Mouse (Mus musculus): ENCODE results near the gene Sepsecs. TPM values are rescaled to one million over a fixed set of nuclear protein-coding genes. Genes with fewer than 3 reads are reported as not detected.

The Sepsecs gene
- polyA plus RNA-seq, 1 experiment from 2014 or later: 7.4 TPM

GRCm38 (mm10) chr5:52636025-52636755 is 33.3 kb downstream of the Sepsecs start:
- H3K4me1 ChIP-seq (ENCODE audit: control insufficient read depth, insufficient read depth, low read length): no peaks in the 10 kb centered on the region
- H3K9ac ChIP-seq (replicated peaks; ENCODE audit: low read depth, low read length): no peak overlapping the region
- 72% methylated on average over 11 of the region's 11 CpGs for WGBS
- H3K9me3 ChIP-seq (ENCODE audit: control insufficient read depth, low read length): no peaks in the 10 kb centered on the region
- no peak overlapping the region for H3K27ac ChIP-seq (ENCODE audit: low read depth, low read length)
- H3K36me3 ChIP-seq (ENCODE audit: control insufficient read depth, insufficient read depth, low read length): no peaks in the 10 kb centered on the region
- H3K27me3 ChIP-seq (ENCODE audit: control insufficient read depth, insufficient read depth, low read length): no peaks in the 10 kb centered on the region
- H3K4me2 ChIP-seq (ENCODE audit: low read depth, low read length): no peak overlapping the region
- no peak overlapping the region for H3K4me3 ChIP-seq (ENCODE audit: low read depth, low read length)
- ATAC-seq (ENCODE audit: low read depth): no peak

- H3K36me3 ChIP-seq (ENCODE audit: control insufficient read depth, insufficient read depth, low read length): no peaks in the 10 kb centered on the region
- ATAC-seq (ENCODE audit: low read depth): peak; percentile 61; the same call in 1 of the 2 replicates
- H3K27ac ChIP-seq (ENCODE audit: low read depth, low read length): no peak overlapping the region
- 21% methylated on average over 8 of the region's 8 CpGs for WGBS
- no peak overlapping the region for H3K4me2 ChIP-seq (ENCODE audit: low read depth, low read length)
- no peaks in the 10 kb centered on the region for H3K27me3 ChIP-seq (ENCODE audit: control insufficient read depth, insufficient read depth, low read length)
- no peak overlapping the region for H3K4me3 ChIP-seq (ENCODE audit: low read depth, low read length)
- no peaks in the 10 kb centered on the region for H3K4me1 ChIP-seq (ENCODE audit: control insufficient read depth, insufficient read depth, low read length)
- H3K9me3 ChIP-seq (ENCODE audit: control insufficient read depth, low read length): no peaks in the 10 kb centered on the region
- H3K9ac ChIP-seq (replicated peaks; ENCODE audit: low read depth, low read length): no peak overlapping the region
Measured at GRCm38 (mm10) chr5:52634017-52634416, 35.5 kb downstream of the Sepsecs start.

- H3K9me3 ChIP-seq (ENCODE audit: control insufficient read depth, low read length): no peaks in the 10 kb centered on the region
- H3K27ac ChIP-seq (ENCODE audit: low read depth, low read length): no peak overlapping the region
- no peak for ATAC-seq (ENCODE audit: low read depth)
- no peak overlapping the region for H3K9ac ChIP-seq (replicated peaks; ENCODE audit: low read depth, low read length)
- 0 out of 2 replicates have a peak, but pooled peaks cover 3% of the 10 kb centered on the region for H3K4me1 ChIP-seq (ENCODE audit: control insufficient read depth, insufficient read depth, low read length)
- no peaks in the 10 kb centered on the region for H3K36me3 ChIP-seq (ENCODE audit: control insufficient read depth, insufficient read depth, low read length)
- H3K4me3 ChIP-seq (ENCODE audit: low read depth, low read length): no peak overlapping the region
- no peak overlapping the region for H3K4me2 ChIP-seq (ENCODE audit: low read depth, low read length)
- no peaks in the 10 kb centered on the region for H3K27me3 ChIP-seq (ENCODE audit: control insufficient read depth, insufficient read depth, low read length)
- 94% methylated on average over 1 of the region's 1 CpGs for WGBS
Measured at GRCm38 (mm10) chr5:52630541-52630940, 39.0 kb downstream of the Sepsecs start.

- H3K27ac ChIP-seq (ENCODE audit: low read depth, low read length): no peak overlapping the region
- 0 out of 2 replicates have a peak, but pooled peaks cover 3% of the 10 kb centered on the region for H3K4me1 ChIP-seq (ENCODE audit: control insufficient read depth, insufficient read depth, low read length)
- H3K9ac ChIP-seq (replicated peaks; ENCODE audit: low read depth, low read length): no peak overlapping the region
- WGBS: 88% methylated on average over 6 of the region's 6 CpGs
- H3K9me3 ChIP-seq (ENCODE audit: control insufficient read depth, low read length): no peaks in the 10 kb centered on the region
- H3K4me3 ChIP-seq (ENCODE audit: low read depth, low read length): no peak overlapping the region
- ATAC-seq (ENCODE audit: low read depth): no peak
- no peaks in the 10 kb centered on the region for H3K27me3 ChIP-seq (ENCODE audit: control insufficient read depth, insufficient read depth, low read length)
- no peaks in the 10 kb centered on the region for H3K36me3 ChIP-seq (ENCODE audit: control insufficient read depth, insufficient read depth, low read length)
- no peak overlapping the region for H3K4me2 ChIP-seq (ENCODE audit: low read depth, low read length)
Measured at GRCm38 (mm10) chr5:52629214-52629613, 40.3 kb downstream of the Sepsecs start.

GRCm38 (mm10) chr5:52628783-52629182 is 40.7 kb downstream of the Sepsecs start:
- no peak overlapping the region for H3K4me2 ChIP-seq (ENCODE audit: low read depth, low read length)
- H3K9ac ChIP-seq (replicated peaks; ENCODE audit: low read depth, low read length): no peak overlapping the region
- no peak overlapping the region for H3K27ac ChIP-seq (ENCODE audit: low read depth, low read length)
- no peaks in the 10 kb centered on the region for H3K9me3 ChIP-seq (ENCODE audit: control insufficient read depth, low read length)
- H3K27me3 ChIP-seq (ENCODE audit: control insufficient read depth, insufficient read depth, low read length): no peaks in the 10 kb centered on the region
- no peak for ATAC-seq (ENCODE audit: low read depth)
- 69% methylated on average over 3 of the region's 3 CpGs for WGBS
- no peak overlapping the region for H3K4me3 ChIP-seq (ENCODE audit: low read depth, low read length)
- 0 out of 2 replicates have a peak, but pooled peaks cover 3% of the 10 kb centered on the region for H3K4me1 ChIP-seq (ENCODE audit: control insufficient read depth, insufficient read depth, low read length)
- no peaks in the 10 kb centered on the region for H3K36me3 ChIP-seq (ENCODE audit: control insufficient read depth, insufficient read depth, low read length)

GRCm38 (mm10) chr5:52627713-52628112 is 41.8 kb downstream of the Sepsecs start:
- no peak overlapping the region for H3K27ac ChIP-seq (ENCODE audit: low read depth, low read length)
- H3K9me3 ChIP-seq (ENCODE audit: control insufficient read depth, low read length): no peaks in the 10 kb centered on the region
- H3K4me2 ChIP-seq (ENCODE audit: low read depth, low read length): no peak overlapping the region
- 0 out of 2 replicates have a peak, but pooled peaks cover 3% of the 10 kb centered on the region for H3K4me1 ChIP-seq (ENCODE audit: control insufficient read depth, insufficient read depth, low read length)
- 93% methylated on average over 8 of the region's 8 CpGs for WGBS
- ATAC-seq (ENCODE audit: low read depth): no peak
- no peaks in the 10 kb centered on the region for H3K36me3 ChIP-seq (ENCODE audit: control insufficient read depth, insufficient read depth, low read length)
- no peak overlapping the region for H3K9ac ChIP-seq (replicated peaks; ENCODE audit: low read depth, low read length)
- no peak overlapping the region for H3K4me3 ChIP-seq (ENCODE audit: low read depth, low read length)
- H3K27me3 ChIP-seq (ENCODE audit: control insufficient read depth, insufficient read depth, low read length): no peaks in the 10 kb centered on the region

GRCm38 (mm10) chr5:52626092-52626491 is 43.4 kb downstream of the Sepsecs start:
- Histone ChIP-seq H3K4me2 (ENCODE audit: low read depth, low read length) (no peak overlapping the region), H3K27me3 (ENCODE audit: control insufficient read depth, insufficient read depth, low read length) (no peaks in the 10 kb centered on the region), H3K27ac (ENCODE audit: low read depth, low read length) (no peak overlapping the region), H3K9ac (replicated peaks; ENCODE audit: low read depth, low read length) (no peak overlapping the region; the same call in 1 of the 2 replicates), H3K9me3 (ENCODE audit: control insufficient read depth, low read length) (no peaks in the 10 kb centered on the region), H3K36me3 (ENCODE audit: control insufficient read depth, insufficient read depth, low read length) (no peaks in the 10 kb centered on the region), H3K4me1 (ENCODE audit: control insufficient read depth, insufficient read depth, low read length) (0 out of 2 replicates have a peak, but pooled peaks cover 3% of the 10 kb centered on the region), H3K4me3 (ENCODE audit: low read depth, low read length) (no peak overlapping the region)
- ATAC-seq (ENCODE audit: low read depth): 0 out of 2 replicates have a peak, but pooled peaks have one; percentile 16
- WGBS: 40% methylated on average over 8 of the region's 8 CpGs

GRCm38 (mm10) chr5:52624956-52625355 is 44.6 kb downstream of the Sepsecs start:
- Histone ChIP-seq H3K4me1 (ENCODE audit: control insufficient read depth, insufficient read depth, low read length) (0 out of 2 replicates have a peak, but pooled peaks cover 3% of the 10 kb centered on the region), H3K4me2 (ENCODE audit: low read depth, low read length) (no peak overlapping the region), H3K27ac (ENCODE audit: low read depth, low read length) (no peak overlapping the region), H3K27me3 (ENCODE audit: control insufficient read depth, insufficient read depth, low read length) (no peaks in the 10 kb centered on the region), H3K36me3 (ENCODE audit: control insufficient read depth, insufficient read depth, low read length) (no peaks in the 10 kb centered on the region), H3K4me3 (ENCODE audit: low read depth, low read length) (no peak overlapping the region), H3K9me3 (ENCODE audit: control insufficient read depth, low read length) (no peaks in the 10 kb centered on the region), H3K9ac (replicated peaks; ENCODE audit: low read depth, low read length) (no peak overlapping the region)
- no peak for ATAC-seq (ENCODE audit: low read depth)
- WGBS: 95% methylated on average over 1 of the region's 1 CpGs

- no peak overlapping the region for H3K4me2 ChIP-seq (ENCODE audit: low read depth, low read length)
- H3K27ac ChIP-seq (ENCODE audit: low read depth, low read length): no peak overlapping the region
- WGBS: 86% methylated on average over 2 of the region's 2 CpGs
- H3K4me1 ChIP-seq (ENCODE audit: control insufficient read depth, insufficient read depth, low read length): peaks cover 10% of the 10 kb centered on the region; the same call in 1 of the 2 replicates
- no peak for ATAC-seq (ENCODE audit: low read depth)
- H3K4me3 ChIP-seq (ENCODE audit: low read depth, low read length): no peak overlapping the region
- no peaks in the 10 kb centered on the region for H3K27me3 ChIP-seq (ENCODE audit: control insufficient read depth, insufficient read depth, low read length)
- no peaks in the 10 kb centered on the region for H3K36me3 ChIP-seq (ENCODE audit: control insufficient read depth, insufficient read depth, low read length)
- H3K9ac ChIP-seq (replicated peaks; ENCODE audit: low read depth, low read length): no peak overlapping the region
- H3K9me3 ChIP-seq (ENCODE audit: control insufficient read depth, low read length): no peaks in the 10 kb centered on the region
Measured at GRCm38 (mm10) chr5:52623099-52623498, 46.4 kb downstream of the Sepsecs start.
